Mouse (Mus musculus) CH12.LX (cell line): ENCODE measurements at regions not wholly inside any gene's neighbourhood (a gene's known extent, or its start where the extent isn't known, plus 50 kb on each side); places are given as distances from the start of the nearest gene placed in this dataset.

Experiments
- GABPA ChIP-seq: IDR thresholded peaks from 2 replicates; pipeline ENCODE4 v1.6.1; 2012; ENCODE audit warnings: low read depth, low read length, improper control_type of control experiment, inconsistent platforms; ENCODE audit not compliant: insufficient replicate concordance
- MAFK ChIP-seq: IDR thresholded peaks from 2 replicates; pipeline ENCODE4 v1.6.1; 2011; ENCODE audit warnings: low read length, improper control_type of control experiment; ENCODE audit not compliant: insufficient replicate concordance

- no peak for TF ChIP-seq MAFK
- TF ChIP-seq GABPA, result no peak
Measured at GRCm38 (mm10) chr4:47692654-47693053, 218.2 kb downstream of the Sec61b start.
